ENCODE assay signal across 10 mouse cellular contexts in the genomic region with DNA sequence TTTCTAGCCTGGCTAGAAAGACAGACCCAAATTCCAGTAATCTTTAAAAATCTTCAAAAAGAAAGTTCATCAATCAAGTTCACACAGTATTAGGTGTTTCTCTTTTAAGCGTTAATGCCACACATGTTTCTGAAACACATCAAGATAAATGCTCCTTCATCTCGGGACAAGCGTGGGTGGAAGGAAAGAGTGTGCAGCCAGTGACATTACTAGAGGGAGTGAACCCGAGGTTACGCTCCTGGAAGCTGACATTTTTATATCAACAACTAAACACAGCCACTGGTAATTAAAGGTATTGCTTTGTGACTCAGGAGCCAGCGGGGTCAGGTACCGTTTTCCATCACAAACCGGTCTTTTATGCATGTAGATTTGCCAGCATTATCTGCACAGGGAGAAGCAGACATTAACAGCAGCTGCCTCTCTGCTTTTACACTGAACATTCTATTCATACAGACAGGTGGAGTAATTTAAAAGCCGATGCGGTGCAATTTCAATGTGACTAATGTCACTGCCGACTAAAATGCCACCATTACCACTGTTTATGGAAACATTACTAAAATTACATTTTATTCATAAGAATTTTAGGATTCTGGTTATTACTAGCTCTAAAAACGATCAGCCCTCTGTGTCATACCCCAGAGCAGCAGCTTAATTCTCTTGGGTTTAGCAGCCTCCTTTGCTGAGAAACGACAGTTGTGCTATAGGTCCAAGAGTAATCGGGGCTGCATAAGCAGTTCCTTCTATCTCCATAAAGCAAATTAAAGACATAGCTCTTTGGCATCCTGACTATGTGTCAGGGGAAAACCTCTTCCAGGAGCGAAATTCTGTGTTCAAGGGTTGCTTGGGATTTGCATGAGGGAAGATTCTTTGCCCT.
A peak's percentile ranks its signal among the peaks of the same experiment; 100 is the strongest.
DNase-seq lines count a peak whose midpoint lies in the region; ATAC-seq lines count a peak whose summit lies in the region.
"Had no signal": no experiment of that assay in that cellular context is flagged by ENCODE, and none has a peak within 500 bp of the region (broad histone marks: within the 10 kb centered on the region; RNA-seq: fewer than 3 reads in every experiment).

No protein-coding gene starts in this region.

- peak overlapping the region; percentile 39 for H3K27ac ChIP-seq in heart, embryonic 13.5 days (replicated peaks)
- no peak overlapping the region; the same call in 1 of the 2 replicates for H3K27ac ChIP-seq in embryonic facial prominence, embryonic 10.5 days (replicated peaks)
- peak overlapping the region; percentile 82 for H3K27ac ChIP-seq in hindbrain, embryonic 13.5 days
- H3K27ac ChIP-seq in neural tube, embryonic 13.5 days (replicated peaks): peak overlapping the region; percentile 78

- H3K9ac ChIP-seq in heart, embryonic 13.5 days: 0 out of 2 replicates have a peak overlapping the region, but pooled peaks have one; percentile 14
- peak overlapping the region; percentile 11; the same call in 1 of the 2 replicates for H3K9ac ChIP-seq in hindbrain, embryonic 13.5 days
- H3K9ac ChIP-seq in neural tube, embryonic 13.5 days: no peak overlapping the region
- H3K9ac ChIP-seq: lung, embryonic 14.5 days had no signal

- H3K4me2 ChIP-seq in heart, embryonic 13.5 days: peak overlapping the region; percentile 22
- peak overlapping the region; percentile 20 for H3K4me2 ChIP-seq in hindbrain, embryonic 13.5 days
- H3K4me2 ChIP-seq in neural tube, embryonic 13.5 days: peak overlapping the region; percentile 40
- H3K4me2 ChIP-seq: lung, embryonic 14.5 days had no signal

- DNase-seq in heart, adult 18-20 months: no peak
- DNase-seq in embryonic facial prominence, embryonic 10.5 days (ENCODE audit: low spot score): peak; percentile 30
- DNase-seq in gastrocnemius, adult 8-10 months (ENCODE audit: low spot score in 2 of 2): no peak
- DNase-seq in cerebellum, adult 9-10 months: no peak
- DNase-seq in ovary, postnatal 14 days (ENCODE audit: low spot score): no peak
- DNase-seq: kidney, postnatal 10 days; lung, embryonic 14.5 days had no signal

- H3K36me3 ChIP-seq in heart, embryonic 13.5 days: peaks cover 25% of the 10 kb centered on the region
- H3K36me3 ChIP-seq in embryonic facial prominence, embryonic 10.5 days (replicated peaks): peaks cover 7% of the 10 kb centered on the region; the same call in 1 of the 2 replicates
- peaks cover 3% of the 10 kb centered on the region; the same call in 1 of the 2 replicates for H3K36me3 ChIP-seq in hindbrain, embryonic 13.5 days
- peaks cover 9% of the 10 kb centered on the region for H3K36me3 ChIP-seq in neural tube, embryonic 13.5 days

- no peaks in the 10 kb centered on the region for H3K9me3 ChIP-seq in heart, embryonic 13.5 days
- H3K9me3 ChIP-seq in embryonic facial prominence, embryonic 10.5 days: no peaks in the 10 kb centered on the region
- H3K9me3 ChIP-seq in hindbrain, embryonic 13.5 days: no peaks in the 10 kb centered on the region
- no peaks in the 10 kb centered on the region for H3K9me3 ChIP-seq in neural tube, embryonic 13.5 days

- peaks cover 55% of the 10 kb centered on the region for H3K4me1 ChIP-seq in heart, embryonic 13.5 days
- H3K4me1 ChIP-seq in embryonic facial prominence, embryonic 10.5 days: peaks cover 48% of the 10 kb centered on the region
- H3K4me1 ChIP-seq in hindbrain, embryonic 13.5 days (replicated peaks): peaks cover 58% of the 10 kb centered on the region
- H3K4me1 ChIP-seq in neural tube, embryonic 13.5 days (replicated peaks): peaks cover 63% of the 10 kb centered on the region

- no peaks in the 10 kb centered on the region for H3K27me3 ChIP-seq in heart, embryonic 13.5 days (replicated peaks)
- H3K27me3 ChIP-seq in embryonic facial prominence, embryonic 10.5 days (replicated peaks; ENCODE audit: low read depth, poor library complexity, severe bottlenecking): no peaks in the 10 kb centered on the region
- no peaks in the 10 kb centered on the region for H3K27me3 ChIP-seq in hindbrain, embryonic 13.5 days
- no peaks in the 10 kb centered on the region for H3K27me3 ChIP-seq in neural tube, embryonic 13.5 days

- no peak for ATAC-seq in heart, embryonic 13.5 days (ENCODE audit: extremely low read depth, insufficient number of reproducible peaks, low FRiP score, low TSS enrichment)
- 0 out of 2 replicates have a peak, but pooled peaks have one; percentile 9 for ATAC-seq in hindbrain, embryonic 13.5 days (ENCODE audit: low FRiP score)
- 0 out of 2 replicates have a peak, but pooled peaks have one; percentile 21 for ATAC-seq in neural tube, embryonic 13.5 days (ENCODE audit: low read depth)

- WGBS in heart, embryonic 13.5 days: 47% methylated on average over 15 of the region's 15 CpGs
- 62% methylated on average over 15 of the region's 15 CpGs for WGBS in embryonic facial prominence, embryonic 10.5 days
- 38% methylated on average over 15 of the region's 15 CpGs for WGBS in hindbrain, embryonic 13.5 days
- 24% methylated on average over 15 of the region's 15 CpGs for WGBS in neural tube, embryonic 13.5 days

- no peak overlapping the region for H3K4me3 ChIP-seq in heart, embryonic 13.5 days
- no peak overlapping the region for H3K4me3 ChIP-seq in embryonic facial prominence, embryonic 10.5 days
- H3K4me3 ChIP-seq in hindbrain, embryonic 13.5 days: no peak overlapping the region
- no peak overlapping the region for H3K4me3 ChIP-seq in neural tube, embryonic 13.5 days
